Mouse (Mus musculus): ENCODE data around the gene Arfgef2. TPM values are rescaled to one million over a fixed set of nuclear protein-coding genes. Genes with fewer than 3 reads are reported as not detected.
A peak's percentile ranks its signal among the peaks of the same experiment; 100 is the strongest.

Arfgef2 gene
- total and polyA plus RNA-seq, 2 experiments from 2014 or later = 4.6 to 26.3 TPM

DNA sequence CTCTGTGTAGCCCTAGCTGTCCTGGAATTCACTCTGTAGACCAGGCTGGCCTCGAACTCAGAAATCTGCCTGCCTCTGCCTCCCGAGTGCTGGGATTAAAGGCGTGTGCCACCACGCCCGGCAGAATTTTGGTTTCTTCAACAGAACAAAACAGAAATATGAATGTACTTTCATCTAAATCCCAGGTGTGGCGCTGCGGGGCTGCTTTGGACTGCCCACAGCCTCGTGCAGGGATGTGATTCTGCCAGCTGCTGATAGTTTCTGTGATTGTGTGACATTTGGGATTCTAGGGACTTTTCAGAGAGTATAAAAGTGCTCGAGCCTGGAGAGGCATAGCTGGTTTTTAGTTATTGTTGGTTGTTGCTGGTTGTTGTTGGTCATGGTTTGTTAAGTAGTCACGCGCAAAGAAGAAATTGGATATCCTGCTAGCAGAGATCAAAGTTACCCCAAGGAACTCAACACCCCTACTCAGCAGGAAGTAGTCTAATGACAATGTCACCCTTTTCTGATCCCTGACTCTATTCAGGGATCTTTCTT is 30.0 kb upstream of the Arfgef2 start:
- no peaks in the 10 kb centered on the region for H3K9me3 ChIP-seq (ENCODE audit: low read length)
- H3K4me2 ChIP-seq (ENCODE audit: low read depth, low read length) = no peak overlapping the region
- DNase-seq (ENCODE audit: low spot score) (no peak), ATAC-seq (no peak)
- no peaks in the 10 kb centered on the region for H3K4me1 ChIP-seq (ENCODE audit: insufficient read depth, low read length)
- WGBS = 60% methylated on average over 11 of the region's 11 CpGs
- H3K27ac ChIP-seq = no peak overlapping the region
- TF ChIP-seq CTCF (IDR thresholded peaks at IDR 0.05; ENCODE audit: low read depth) = 0 out of 2 replicates have a peak, but pooled peaks have one; percentile 9
- no peak overlapping the region for H3K9ac ChIP-seq (replicated peaks; ENCODE audit: low read length)
- no peaks in the 10 kb centered on the region for H3K36me3 ChIP-seq (ENCODE audit: insufficient read depth, low read length)
- H3K4me3 ChIP-seq (ENCODE audit: low read length) = no peak overlapping the region
- no peaks in the 10 kb centered on the region for H3K27me3 ChIP-seq (ENCODE audit: insufficient read depth, low read length)

DNA sequence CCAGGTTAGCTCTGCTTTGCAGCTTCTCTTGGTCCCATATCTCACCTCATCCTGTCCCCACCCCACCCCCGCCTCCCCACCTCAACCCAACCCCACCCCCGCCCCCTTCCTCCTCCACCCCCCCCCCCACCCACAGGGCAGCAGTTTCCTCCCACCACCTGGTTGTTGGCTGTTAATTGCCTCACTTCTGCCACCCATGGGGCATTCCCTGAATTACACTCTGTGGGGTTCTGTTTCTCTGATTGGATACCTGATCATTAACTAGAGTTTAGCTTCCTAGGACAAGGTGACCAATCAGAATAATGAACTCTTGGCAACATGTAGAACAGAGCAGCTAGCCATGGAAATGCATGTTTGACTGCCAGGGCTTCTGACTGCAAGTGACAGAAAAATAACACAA is 29.1 kb upstream of the Arfgef2 start:
- H3K27ac ChIP-seq = no peak overlapping the region
- no peaks in the 10 kb centered on the region for H3K36me3 ChIP-seq (ENCODE audit: insufficient read depth, low read length)
- no peaks in the 10 kb centered on the region for H3K27me3 ChIP-seq (ENCODE audit: insufficient read depth, low read length)
- ATAC-seq = no peak
- no peak overlapping the region for H3K4me2 ChIP-seq (ENCODE audit: low read depth, low read length)
- no peak overlapping the region for H3K9ac ChIP-seq (replicated peaks; ENCODE audit: low read length)
- no peak overlapping the region for H3K4me3 ChIP-seq (ENCODE audit: low read length)
- peak; percentile 63 for DNase-seq (ENCODE audit: low spot score)
- TF ChIP-seq CTCF (IDR thresholded peaks at IDR 0.05; ENCODE audit: low read depth) = peak; percentile 55
- WGBS = 49% methylated on average over 2 of the region's 2 CpGs
- H3K9me3 ChIP-seq (ENCODE audit: low read length) = no peaks in the 10 kb centered on the region
- no peaks in the 10 kb centered on the region for H3K4me1 ChIP-seq (ENCODE audit: insufficient read depth, low read length)

DNA sequence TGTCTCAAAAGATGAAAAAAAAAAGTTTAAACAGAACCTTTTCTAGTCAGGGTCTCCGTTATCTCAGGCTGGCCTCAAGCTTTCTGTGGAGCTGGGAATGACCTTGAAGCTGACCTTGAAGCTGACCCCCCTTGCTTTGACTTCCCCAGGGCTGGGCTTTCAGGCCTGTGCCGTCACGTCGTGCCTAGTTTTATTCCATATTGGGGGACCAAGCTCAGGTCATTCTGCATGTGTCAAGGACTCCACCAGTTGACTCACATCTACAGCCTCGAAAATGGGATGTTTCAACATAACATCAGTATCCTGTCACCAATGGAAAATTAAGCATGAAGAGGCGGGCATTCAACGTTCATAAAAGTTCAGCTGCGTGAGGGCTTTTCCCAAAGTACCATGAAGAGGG is 25.4 kb upstream of the Arfgef2 start:
- H3K4me1 ChIP-seq (ENCODE audit: insufficient read depth, low read length) = no peaks in the 10 kb centered on the region
- H3K4me2 ChIP-seq (ENCODE audit: low read depth, low read length) = no peak overlapping the region
- TF ChIP-seq CTCF (IDR thresholded peaks at IDR 0.05; ENCODE audit: low read depth) = no peak
- no peak overlapping the region for H3K4me3 ChIP-seq (ENCODE audit: low read length)
- H3K9ac ChIP-seq (replicated peaks; ENCODE audit: low read length) = no peak overlapping the region
- WGBS = 52% methylated on average over 8 of the region's 8 CpGs
- no peaks in the 10 kb centered on the region for H3K27me3 ChIP-seq (ENCODE audit: insufficient read depth, low read length)
- no peaks in the 10 kb centered on the region for H3K9me3 ChIP-seq (ENCODE audit: low read length)
- DNase-seq (ENCODE audit: low spot score) (no peak), ATAC-seq (no peak)
- no peak overlapping the region for H3K27ac ChIP-seq
- no peaks in the 10 kb centered on the region for H3K36me3 ChIP-seq (ENCODE audit: insufficient read depth, low read length)

DNA sequence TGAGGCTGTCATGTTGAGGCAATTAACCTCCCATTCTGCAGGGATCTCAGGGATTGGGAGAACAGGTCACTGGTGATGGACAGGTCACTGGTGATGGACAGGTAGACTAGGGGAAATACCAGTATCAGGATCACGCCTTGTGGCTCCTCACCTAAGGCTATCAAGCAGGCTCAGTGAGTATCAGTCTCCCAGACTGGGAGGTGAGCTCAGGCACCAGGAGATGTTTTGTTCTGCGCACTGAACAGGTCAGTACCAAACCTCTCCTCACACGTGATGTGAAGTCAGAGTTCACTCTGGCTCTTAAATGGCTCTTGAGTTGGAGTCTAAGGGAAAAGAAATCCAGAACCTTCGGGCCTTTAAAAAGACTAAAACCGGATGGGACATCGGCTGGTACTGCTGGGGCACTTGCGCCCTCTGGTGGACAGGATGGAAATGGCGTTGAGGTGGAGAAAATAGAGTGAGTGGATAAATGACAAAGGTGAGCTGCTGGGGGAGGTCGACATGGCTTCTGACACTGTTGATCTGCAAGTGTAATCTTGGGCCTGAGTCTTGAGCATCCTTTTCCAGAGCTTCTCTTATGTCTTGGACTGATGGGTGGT is 24.3 kb upstream of the Arfgef2 start:
- Histone ChIP-seq H3K36me3 (ENCODE audit: insufficient read depth, low read length) (no peaks in the 10 kb centered on the region), H3K4me2 (ENCODE audit: low read depth, low read length) (no peak overlapping the region), H3K27ac (no peak overlapping the region), H3K4me3 (ENCODE audit: low read length) (no peak overlapping the region), H3K4me1 (ENCODE audit: insufficient read depth, low read length) (no peaks in the 10 kb centered on the region), H3K9ac (replicated peaks; ENCODE audit: low read length) (no peak overlapping the region), H3K27me3 (ENCODE audit: insufficient read depth, low read length) (no peaks in the 10 kb centered on the region), H3K9me3 (ENCODE audit: low read length) (no peaks in the 10 kb centered on the region)
- ATAC-seq (peak; percentile 19; the same call in 1 of the 2 replicates), DNase-seq (ENCODE audit: low spot score) (peak; percentile 82)
- WGBS = 11% methylated on average over 9 of the region's 9 CpGs
- peak; percentile 98 for TF ChIP-seq CTCF (IDR thresholded peaks at IDR 0.05; ENCODE audit: low read depth)

DNA sequence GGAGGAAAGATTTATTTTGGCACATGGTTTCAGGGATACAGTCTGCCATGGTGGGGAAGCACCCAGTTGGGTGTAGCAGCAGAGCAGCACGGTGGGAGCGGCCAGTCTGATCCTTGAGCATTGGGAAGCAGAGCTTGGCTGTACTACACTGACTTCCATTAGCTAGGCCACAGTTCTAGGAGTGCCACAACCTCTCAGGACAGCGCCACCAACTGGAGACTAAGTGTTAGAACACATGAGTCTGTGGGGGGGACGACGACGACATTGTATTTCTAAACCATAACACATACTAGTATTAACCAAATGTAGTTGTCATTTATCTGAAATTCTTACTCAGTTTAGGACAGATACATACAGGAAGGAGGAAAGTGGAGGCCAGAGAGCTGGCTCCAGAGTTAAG is 21.0 kb upstream of the Arfgef2 start:
- Histone ChIP-seq H3K27me3 (ENCODE audit: insufficient read depth, low read length) (no peaks in the 10 kb centered on the region), H3K4me1 (ENCODE audit: insufficient read depth, low read length) (no peaks in the 10 kb centered on the region), H3K9ac (replicated peaks; ENCODE audit: low read length) (no peak overlapping the region), H3K27ac (no peak overlapping the region), H3K4me2 (ENCODE audit: low read depth, low read length) (no peak overlapping the region), H3K36me3 (ENCODE audit: insufficient read depth, low read length) (no peaks in the 10 kb centered on the region), H3K4me3 (ENCODE audit: low read length) (no peak overlapping the region), H3K9me3 (ENCODE audit: low read length) (no peaks in the 10 kb centered on the region)
- ATAC-seq (no peak), DNase-seq (ENCODE audit: low spot score) (peak; percentile 58)
- WGBS = 77% methylated on average over 6 of the region's 6 CpGs
- TF ChIP-seq CTCF (IDR thresholded peaks at IDR 0.05; ENCODE audit: low read depth) = peak; percentile 69

DNA sequence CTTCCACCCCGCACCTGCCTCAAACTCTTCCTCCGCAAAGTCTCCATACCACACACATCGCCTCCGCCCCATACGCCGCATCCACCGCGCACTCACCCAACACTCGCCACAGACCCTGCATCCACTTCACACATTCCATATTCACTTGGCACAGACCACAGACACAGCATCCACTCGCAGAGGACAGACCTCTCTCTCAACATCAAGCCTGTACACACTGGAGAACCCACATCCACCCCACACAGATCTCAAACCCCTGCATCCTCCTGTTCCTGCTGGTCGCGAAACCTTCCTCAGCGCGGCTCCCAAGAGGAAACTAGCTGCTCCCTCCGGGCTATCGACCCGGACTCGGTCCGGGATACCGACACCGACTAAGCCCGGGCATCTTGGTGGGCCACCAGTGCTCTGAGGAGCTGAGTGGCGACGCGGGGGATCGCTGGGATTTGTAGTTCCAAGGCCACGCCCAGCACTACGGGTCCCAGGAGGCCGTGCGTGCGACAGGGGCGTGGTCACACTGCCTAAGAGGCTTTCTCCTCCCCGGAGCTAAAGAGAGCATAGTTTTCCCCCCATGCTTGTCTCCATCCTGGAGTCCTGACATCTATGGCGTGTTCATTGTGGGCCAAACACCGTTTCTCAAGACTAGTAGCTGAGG is 18.9 kb upstream of the Arfgef2 start:
- no peaks in the 10 kb centered on the region for H3K36me3 ChIP-seq (ENCODE audit: insufficient read depth, low read length)
- TF ChIP-seq CTCF (IDR thresholded peaks at IDR 0.05; ENCODE audit: low read depth) = no peak
- peak overlapping the region; percentile 68 for H3K4me3 ChIP-seq (ENCODE audit: low read length)
- WGBS = 1% methylated on average over 35 of the region's 35 CpGs
- peak overlapping the region; percentile 45; the same call in 1 of the 2 replicates for H3K27ac ChIP-seq
- peak; percentile 95 for DNase-seq (ENCODE audit: low spot score)
- H3K9ac ChIP-seq (replicated peaks; ENCODE audit: low read length) = peak overlapping the region; percentile 61
- no peaks in the 10 kb centered on the region for H3K9me3 ChIP-seq (ENCODE audit: low read length)
- peak overlapping the region; percentile 85 for H3K4me2 ChIP-seq (ENCODE audit: low read depth, low read length)
- peak; percentile 94 for ATAC-seq
- H3K4me1 ChIP-seq (ENCODE audit: insufficient read depth, low read length) = no peaks in the 10 kb centered on the region
- H3K27me3 ChIP-seq (ENCODE audit: insufficient read depth, low read length) = no peaks in the 10 kb centered on the region

DNA sequence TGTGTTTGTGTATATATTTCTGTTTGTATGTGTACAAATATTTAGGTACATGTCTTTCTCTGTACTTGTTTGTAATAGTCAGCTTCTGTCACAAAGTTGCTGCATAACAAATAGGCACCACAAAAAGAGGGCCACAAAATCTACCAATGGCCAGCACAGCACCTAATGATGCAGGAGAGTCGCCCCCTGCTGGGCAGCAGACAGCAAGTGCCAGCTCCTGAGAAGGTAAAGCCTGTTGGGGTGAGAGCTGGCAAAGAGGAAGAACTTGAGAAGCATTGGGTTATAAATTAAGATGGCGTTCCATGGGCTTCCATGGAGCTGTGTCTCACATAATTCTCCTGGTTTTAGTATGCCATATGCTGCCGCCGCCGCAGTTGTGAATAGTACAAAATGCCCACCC is 13.7 kb upstream of the Arfgef2 start:
- TF ChIP-seq CTCF (IDR thresholded peaks at IDR 0.05; ENCODE audit: low read depth) = peak; percentile 34; the same call in 1 of the 2 replicates
- H3K4me3 ChIP-seq (ENCODE audit: low read length) = no peak overlapping the region
- H3K9ac ChIP-seq (replicated peaks; ENCODE audit: low read length) = no peak overlapping the region
- 59% methylated on average over 5 of the region's 5 CpGs for WGBS
- H3K27ac ChIP-seq = peak overlapping the region; percentile 54; the same call in 1 of the 2 replicates
- peaks cover 4% of the 10 kb centered on the region; the same call in 1 of the 2 replicates for H3K4me1 ChIP-seq (ENCODE audit: insufficient read depth, low read length)
- no peak for ATAC-seq
- no peaks in the 10 kb centered on the region for H3K27me3 ChIP-seq (ENCODE audit: insufficient read depth, low read length)
- H3K9me3 ChIP-seq (ENCODE audit: low read length) = no peaks in the 10 kb centered on the region
- no peak overlapping the region for H3K4me2 ChIP-seq (ENCODE audit: low read depth, low read length)
- peaks cover 4% of the 10 kb centered on the region; the same call in 1 of the 2 replicates for H3K36me3 ChIP-seq (ENCODE audit: insufficient read depth, low read length)
- no peak for DNase-seq (ENCODE audit: low spot score)
